Mouse (Mus musculus) ES-E14 (cell line): ENCODE results near the gene Ppt1. TPM values are rescaled to one million over a fixed set of nuclear protein-coding genes. Genes with fewer than 3 reads are reported as not detected.

Experiments used
- DNase-seq: peaks from one replicate; pipeline ENCODE4 v3.0.0-alpha.2; 2013; ENCODE audit warnings: low read depth, low spot score
- H3K27ac ChIP-seq: 2 replicates; pipeline ENCODE4 v1.5.1; 2012; ENCODE audit warnings: low read depth, mild to moderate bottlenecking, low read length, moderate library complexity, mixed read lengths; ENCODE audit not compliant: poor library complexity, insufficient read depth, severe bottlenecking
- H3K36me3 ChIP-seq: 2 replicates; pipeline ENCODE4 v1.6.1; 2012; ENCODE audit warnings: mild to moderate bottlenecking, low read length, moderate library complexity, mixed read lengths; ENCODE audit not compliant: control insufficient read depth, poor library complexity, insufficient read depth, severe bottlenecking
- H3K4me1 ChIP-seq, 2 experiments: fragments of 150-350 bp in 1 of 2; sonication (generic) in 1 of 2; 2 replicates each; pipeline ENCODE4 v1.6.1; 2012; ENCODE audit warnings: low read length in 2 of 2, mild to moderate bottlenecking in 1 of 2, mixed read lengths in 1 of 2; ENCODE audit not compliant: control insufficient read depth in 2 of 2, insufficient read depth in 2 of 2, poor library complexity in 1 of 2
- H3K4me3 ChIP-seq, 2 experiments: fragments of 150-350 bp in 1 of 2; sonication (generic) in 1 of 2; 2 replicates each; pipeline ENCODE4 v1.5.1; 2012; ENCODE audit warnings: low read length in 2 of 2, low read depth in 1 of 2, mild to moderate bottlenecking in 1 of 2, mixed read lengths in 1 of 2; ENCODE audit not compliant: insufficient read depth in 1 of 2, poor library complexity in 1 of 2, severe bottlenecking in 1 of 2
- H3K9ac ChIP-seq: 2 replicates; pipeline ENCODE4 v1.6.1; 2012; ENCODE audit warnings: low read depth, mild to moderate bottlenecking, low read length, mixed read lengths; ENCODE audit not compliant: poor library complexity, insufficient read depth, severe bottlenecking
- H3K9me3 ChIP-seq: fragments of 150-350 bp; sonication (generic); 2 replicates; pipeline ENCODE4 v1.6.1; 2012; ENCODE audit warnings: low read depth, mild to moderate bottlenecking, low read length; ENCODE audit not compliant: control insufficient read depth, insufficient read depth
- CHD2 ChIP-seq: IDR thresholded peaks from 2 replicates; pipeline ENCODE4 v1.6.1; 2014; ENCODE audit warnings: mild to moderate bottlenecking, low read depth, low read length, inconsistent platforms
- HCFC1 ChIP-seq: IDR thresholded peaks from 2 replicates; pipeline ENCODE4 v1.6.1; 2012; ENCODE audit warnings: low read length, inconsistent platforms, borderline replicate concordance; ENCODE audit not compliant: insufficient read depth
- MAFK ChIP-seq: IDR thresholded peaks from 2 replicates; pipeline ENCODE4 v1.6.1; 2014; ENCODE audit warnings: mild to moderate bottlenecking, low read depth, low read length, inconsistent platforms; ENCODE audit not compliant: insufficient read depth
- ZC3H11A ChIP-seq: IDR thresholded peaks from 2 replicates; pipeline ENCODE4 v1.6.1; 2012; ENCODE audit warnings: low read depth, mild to moderate bottlenecking, inconsistent platforms, low read length, borderline replicate concordance
- ZNF384 ChIP-seq: IDR thresholded peaks from 2 replicates; pipeline ENCODE4 v1.6.1; 2012; ENCODE audit warnings: low read depth, low read length, inconsistent platforms
- in situ Hi-C, 2 experiments: fragments of 600-800 bp; cut with MboI; formaldehyde crosslinking; loops; one replicate each; pipeline ENCODE4 v1.15.1; 2025; ENCODE audit warnings: low sequenced_read_pairs in 2 of 2, inconsistent platforms in 1 of 2; ENCODE audit not compliant: unreplicated experiment in 2 of 2
- total RNA-seq: library from RNA; depleted of rRNA; stranded (reverse); fragments of 300-350 nt; gene quantifications from 2 replicates; pipeline ENCODE4 v1.2.3, GENCODE M21; 2012

The Ppt1 gene
- total RNA-seq, 1 experiment = 34.9 TPM

DNA sequence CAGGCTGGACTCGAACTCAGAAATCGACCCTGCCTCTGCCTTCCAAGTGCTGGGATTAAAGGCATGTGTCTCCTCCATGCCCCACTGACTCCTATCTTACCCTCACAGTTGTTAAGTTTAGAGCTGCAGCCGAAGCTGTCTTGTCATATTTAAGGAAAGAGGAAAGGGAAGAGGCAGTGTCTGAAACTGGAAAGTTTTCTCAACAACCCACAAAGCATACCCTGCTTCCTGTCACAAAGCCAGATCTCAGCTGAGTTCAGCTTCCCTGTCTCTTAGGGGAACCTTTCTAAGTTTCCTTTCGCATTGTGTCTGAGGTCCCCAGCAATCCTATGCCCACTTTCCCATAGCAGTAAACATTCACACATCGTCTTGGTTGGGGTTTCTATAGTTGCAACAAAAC lies 56.1 kb downstream of the Ppt1 start:
- H3K9me3 ChIP-seq = no peaks in the 10 kb centered on the region
- no peaks in the 10 kb centered on the region for H3K36me3 ChIP-seq
- no peak overlapping the region for H3K9ac ChIP-seq
- no peak overlapping the region for H3K4me3 ChIP-seq
- TF ChIP-seq ZNF384 (no peak), ZC3H11A (no peak), CHD2 (no peak), HCFC1 (no peak), MAFK (no peak)
- no peak overlapping the region for H3K27ac ChIP-seq
- in situ Hi-C loops = no loop called here
- H3K4me1 ChIP-seq = peaks cover 0 to 2% of the 10 kb centered on the region in 2 experiments; a peak in 1 of 4 replicates
- no peak for DNase-seq

DNA sequence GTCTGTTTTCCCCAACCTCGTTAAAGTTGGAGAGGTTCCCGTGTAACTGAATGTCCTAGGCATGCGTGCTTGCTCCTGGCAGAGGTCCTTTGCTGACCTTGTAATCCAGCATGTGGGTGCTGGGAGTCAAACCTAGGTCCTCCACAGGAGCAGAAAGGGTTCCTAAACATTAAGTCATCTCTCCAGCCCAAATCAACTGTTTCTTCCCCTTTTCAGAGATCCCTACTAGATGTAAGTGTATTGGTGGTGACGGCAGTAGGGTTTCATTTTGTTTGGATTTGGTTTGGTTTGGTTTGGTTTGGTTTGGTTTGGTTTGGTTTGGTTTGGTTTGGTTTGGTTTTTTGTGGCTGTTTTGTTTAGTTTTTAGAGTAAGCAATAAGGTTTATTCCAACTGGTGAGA lies 61.7 kb downstream of the Ppt1 start:
- Histone ChIP-seq H3K9me3 (no peaks in the 10 kb centered on the region), H3K27ac (no peak overlapping the region), H3K4me3 (no peak overlapping the region), H3K9ac (no peak overlapping the region), H3K4me1 (no peaks in the 10 kb centered on the region), H3K36me3 (no peaks in the 10 kb centered on the region)
- DNase-seq = no peak
- in situ Hi-C loops = no loop called here
- TF ChIP-seq HCFC1 = no peak
- TF ChIP-seq ZC3H11A = no peak
- TF ChIP-seq MAFK = no peak
- no peak for TF ChIP-seq ZNF384
- TF ChIP-seq CHD2 = no peak

GRCm38 (mm10) chr4:122898313-122898712 lies 62.3 kb downstream of the Ppt1 start:
- Histone ChIP-seq H3K9ac (no peak overlapping the region), H3K9me3 (no peaks in the 10 kb centered on the region), H3K36me3 (no peaks in the 10 kb centered on the region), H3K27ac (no peak overlapping the region), H3K4me3 (no peak overlapping the region), H3K4me1 (no peaks in the 10 kb centered on the region)
- TF ChIP-seq ZC3H11A (0 out of 2 replicates have a peak, but pooled peaks have one; percentile 7), MAFK (no peak)
- peak; percentile 78 for DNase-seq
- in situ Hi-C loops = no loop called here

GRCm38 (mm10) chr4:122902156-122902555 lies 66.1 kb downstream of the Ppt1 start:
- no peak overlapping the region for H3K27ac ChIP-seq
- in situ Hi-C loops = loop anchor here in 1 of 2 experiments (25.0 kb wide), 1 partner anchor 185 kb away; no protein-coding TSS in a partner anchor
- no peaks in the 10 kb centered on the region for H3K9me3 ChIP-seq
- H3K36me3 ChIP-seq = no peaks in the 10 kb centered on the region
- no peak overlapping the region for H3K4me3 ChIP-seq
- no peak overlapping the region for H3K9ac ChIP-seq
- no peaks in the 10 kb centered on the region for H3K4me1 ChIP-seq
- DNase-seq = no peak
- TF ChIP-seq MAFK = no peak
- no peak for TF ChIP-seq CHD2
- TF ChIP-seq ZNF384 = no peak
- TF ChIP-seq HCFC1 = no peak
- no peak for TF ChIP-seq ZC3H11A

DNA sequence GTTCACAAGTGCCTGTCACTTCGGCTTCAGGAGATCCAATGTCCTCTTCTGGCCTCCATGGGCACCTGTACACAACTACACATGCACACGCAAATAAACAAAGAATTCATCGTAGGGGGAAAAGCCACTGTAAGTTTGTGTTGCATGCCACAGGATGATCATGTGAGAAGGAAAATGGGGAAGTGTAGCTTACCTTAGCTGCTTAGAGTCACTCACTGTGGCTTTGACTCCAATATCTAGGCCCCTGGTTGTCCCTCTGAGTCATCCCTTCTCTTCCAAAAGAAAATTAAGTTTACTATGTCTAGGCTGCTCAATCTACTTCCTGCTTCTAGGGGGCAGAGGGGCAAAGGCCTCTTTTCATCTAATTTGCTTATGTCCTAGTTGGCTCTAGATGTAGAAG lies 67.7 kb downstream of the Ppt1 start:
- H3K9ac ChIP-seq = no peak overlapping the region
- DNase-seq = no peak
- H3K4me1 ChIP-seq = no peaks in the 10 kb centered on the region
- H3K4me3 ChIP-seq = no peak overlapping the region
- H3K27ac ChIP-seq = no peak overlapping the region
- in situ Hi-C loops = loop anchor here in 1 of 2 experiments (25.0 kb wide), 1 partner anchor 184 kb away; no protein-coding TSS in a partner anchor
- H3K9me3 ChIP-seq = no peaks in the 10 kb centered on the region
- no peaks in the 10 kb centered on the region for H3K36me3 ChIP-seq
- TF ChIP-seq ZC3H11A = no peak
- no peak for TF ChIP-seq MAFK
- TF ChIP-seq ZNF384 = no peak
- TF ChIP-seq CHD2 = no peak
- TF ChIP-seq HCFC1 = no peak
